Mouse (Mus musculus) frontal cortex, postnatal 36 days (tissue): ENCODE results near the gene Stk38.

ENCODE experiments used
- DNase-seq, 2 experiments: peaks; one replicate each; pipeline ENCODE4 v3.0.0; 2022; ENCODE audit warnings: low spot score in 2 of 2

The Stk38 gene

DNA sequence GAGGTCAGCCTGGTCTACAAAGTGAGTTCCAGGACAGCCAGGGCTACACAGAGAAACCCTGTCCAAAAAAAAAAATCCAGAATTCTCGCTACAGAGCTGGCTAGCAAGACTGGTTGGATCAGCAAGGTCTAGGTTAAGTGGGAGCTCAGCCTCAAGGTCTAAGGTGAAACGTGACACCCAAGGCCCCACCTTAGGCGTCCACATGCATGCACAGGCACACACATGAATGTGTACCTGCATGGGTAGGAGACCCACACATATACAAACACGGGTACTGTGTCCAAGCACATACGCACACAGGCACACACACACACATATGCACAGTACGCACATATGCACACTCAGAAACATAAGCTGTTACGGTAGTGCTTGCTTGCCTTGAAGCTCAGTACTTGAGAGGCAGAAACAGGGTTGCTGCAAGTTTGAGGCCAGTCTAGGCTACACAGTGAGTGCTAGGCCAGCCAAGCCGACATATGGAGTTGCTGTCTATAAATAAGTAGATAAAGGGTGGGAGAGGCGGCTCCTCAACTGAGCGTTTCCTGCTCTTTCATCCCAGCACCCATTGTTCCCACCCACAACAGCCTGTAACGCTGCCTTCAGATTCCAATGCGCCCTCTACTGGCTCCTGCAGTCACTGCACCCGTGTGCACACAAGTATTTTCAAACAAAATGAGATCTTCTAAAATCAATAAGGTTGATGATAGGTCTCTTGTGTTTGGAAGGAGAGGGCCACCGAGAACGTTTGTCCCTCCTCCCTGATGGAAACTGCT is 80.7 kb downstream of the Stk38 start:
- peak; percentile 26 to 48 for DNase-seq

DNA sequence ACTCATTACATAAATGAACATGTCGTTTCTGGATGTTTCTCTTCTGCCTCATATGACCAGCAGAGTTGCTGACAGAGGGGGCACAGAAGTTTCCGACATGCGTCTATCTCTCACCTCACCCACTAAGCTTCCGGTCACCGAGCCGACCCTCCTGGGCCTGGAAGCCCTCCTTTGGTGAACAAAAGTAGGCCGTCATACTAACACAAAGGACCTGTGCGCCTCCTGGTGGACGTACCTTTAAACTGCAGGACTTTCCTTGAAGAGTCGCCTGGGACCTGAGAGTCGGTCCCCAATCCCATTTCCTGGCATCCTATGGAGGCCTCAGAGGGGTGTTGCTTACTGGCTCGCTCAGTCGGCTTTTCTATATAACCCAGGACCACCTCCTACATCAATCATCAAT is 81.4 kb downstream of the Stk38 start:
- DNase-seq, result peak; percentile 78 to 90

DNA sequence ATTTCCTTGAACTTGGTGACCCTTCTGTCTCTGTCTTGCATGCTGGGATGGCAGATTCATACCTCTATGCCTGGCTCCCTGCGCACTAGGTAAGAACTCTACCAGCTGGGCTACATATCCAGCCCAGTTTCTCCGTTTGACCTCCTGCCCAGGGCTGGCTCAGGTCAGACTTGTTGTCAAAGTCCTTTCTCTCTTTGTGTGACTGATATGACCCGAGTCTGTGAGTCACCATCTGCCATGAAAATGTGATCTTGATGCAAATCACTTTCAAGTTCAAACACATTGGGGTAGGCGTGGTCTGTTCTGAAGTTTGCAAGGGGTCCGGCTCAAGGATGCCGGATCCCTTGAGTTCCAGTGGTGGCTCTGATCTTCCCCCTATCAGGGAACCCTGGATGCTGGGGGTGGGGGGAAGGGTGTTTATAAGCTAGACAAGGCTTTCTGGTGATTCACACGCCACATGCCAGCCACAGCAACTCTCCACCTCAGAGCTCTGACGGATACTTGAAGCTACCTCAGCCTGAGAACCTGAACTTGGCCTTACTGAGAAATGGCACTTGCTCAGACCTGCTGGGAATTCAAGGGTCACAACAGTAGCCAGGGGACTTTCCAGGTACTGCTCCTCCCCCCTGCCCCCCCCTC is 82.7 kb downstream of the Stk38 start:
- no peak for DNase-seq

DNA sequence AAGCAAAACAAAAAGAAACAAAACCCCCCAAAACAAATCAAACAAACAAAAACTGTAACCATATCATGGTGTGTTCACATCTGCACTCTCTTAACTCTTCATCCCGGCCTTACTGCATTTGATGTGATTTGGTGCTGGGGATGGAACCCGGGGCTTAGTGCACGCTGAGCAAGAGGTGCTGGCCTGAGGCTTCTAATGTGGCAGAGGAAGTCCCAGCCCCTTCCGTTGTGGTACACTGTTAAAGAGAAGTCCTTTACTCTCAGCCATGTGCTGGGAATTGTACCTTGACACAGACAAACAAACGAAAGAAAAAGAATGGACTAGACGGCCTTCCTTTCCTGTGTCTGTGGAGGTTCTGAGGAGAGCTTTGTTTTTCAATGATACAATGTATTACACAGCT is 85.7 kb downstream of the Stk38 start:
- DNase-seq, result no peak

DNA sequence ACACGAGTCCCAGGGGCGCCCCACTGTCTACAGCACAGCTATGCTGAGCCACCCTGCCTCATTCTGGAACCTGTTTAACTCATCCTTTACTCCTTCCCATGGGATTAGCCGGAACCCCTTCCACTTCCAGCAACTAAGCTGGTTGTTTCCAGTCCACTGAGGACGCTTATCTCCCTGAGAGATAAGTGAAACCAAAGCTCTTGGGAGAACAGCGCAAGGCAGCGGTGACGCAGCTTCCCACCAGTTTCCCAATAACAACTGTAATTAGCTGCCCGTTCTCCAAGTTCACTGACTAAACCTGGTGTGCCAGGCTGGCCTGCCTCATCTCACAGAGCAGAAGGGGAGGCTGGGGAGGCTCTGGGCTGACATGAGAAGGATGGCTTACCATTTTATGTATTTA is 86.7 kb downstream of the Stk38 start:
- no peak for DNase-seq
